Mouse (Mus musculus) spleen, adult 2 months (tissue): ENCODE measurements around the gene Krt23. TPM values are rescaled to one million over a fixed set of nuclear protein-coding genes. Genes with fewer than 3 reads are reported as not detected.

Experiments used
- DNase-seq, 2 experiments: peaks; one replicate each; pipeline versions ENCODE4 v3.0.0 to v3.0.0-alpha.2; 2012 to 2021; ENCODE audit warnings: low spot score in 2 of 2, low read depth in 1 of 2
- H3K27ac ChIP-seq: fragments of 200-500 bp; 2 replicates; pipeline ENCODE4 v1.5.1; 2012; ENCODE audit warnings: low read length, inconsistent platforms; ENCODE audit not compliant: insufficient read depth
- H3K27me3 ChIP-seq: fragments of 200-500 bp; 2 replicates; pipeline ENCODE4 v1.6.1; 2012; ENCODE audit warnings: mild to moderate bottlenecking, moderate library complexity, low read length, inconsistent platforms; ENCODE audit not compliant: control insufficient read depth, insufficient read depth
- H3K36me3 ChIP-seq: fragments of 200-500 bp; 2 replicates; pipeline ENCODE4 v1.6.1; 2012; ENCODE audit warnings: mild to moderate bottlenecking, low read length, inconsistent platforms; ENCODE audit not compliant: control insufficient read depth, insufficient read depth
- H3K4me1 ChIP-seq: fragments of 200-500 bp; 2 replicates; pipeline ENCODE4 v1.6.1; 2011; ENCODE audit warnings: inconsistent platforms; ENCODE audit not compliant: control insufficient read depth, insufficient read depth, insufficient read length
- H3K4me3 ChIP-seq: fragments of 200-500 bp; 2 replicates; pipeline ENCODE4 v1.5.1; 2011; ENCODE audit warnings: mild to moderate bottlenecking, inconsistent platforms; ENCODE audit not compliant: insufficient read depth, insufficient read length; ENCODE audit errors: extremely low read depth
- CTCF ChIP-seq: fragments of 200-500 bp; IDR thresholded peaks from 2 replicates; pipeline ENCODE4 v1.5.1; 2011; ENCODE audit warnings: mild to moderate bottlenecking, inconsistent platforms; ENCODE audit not compliant: insufficient read depth, insufficient read length, insufficient replicate concordance; ENCODE audit errors: extremely low read depth
- POLR2A ChIP-seq: fragments of 200-500 bp; IDR thresholded peaks from 2 replicates; pipeline ENCODE4 v1.6.1; 2011; ENCODE audit warnings: low read depth, low read length, inconsistent platforms
- WGBS: fragments of 180-500 bp; shearing (Covaris S2); methylation state at CpG from one replicate; pipeline ENCODE4 v1.1.7; 2018; 5-methylcytosine and 5-hydroxymethylcytosine counted together
- polyA plus RNA-seq: library from polyadenylated mRNA; depleted of rRNA; stranded (reverse); fragments of >200 nt; gene quantifications from 2 replicates; pipeline ENCODE4 v1.2.3, GENCODE M21; 2012

Gene Krt23
- polyA plus RNA-seq, 1 experiment, result 0.06 TPM

DNA sequence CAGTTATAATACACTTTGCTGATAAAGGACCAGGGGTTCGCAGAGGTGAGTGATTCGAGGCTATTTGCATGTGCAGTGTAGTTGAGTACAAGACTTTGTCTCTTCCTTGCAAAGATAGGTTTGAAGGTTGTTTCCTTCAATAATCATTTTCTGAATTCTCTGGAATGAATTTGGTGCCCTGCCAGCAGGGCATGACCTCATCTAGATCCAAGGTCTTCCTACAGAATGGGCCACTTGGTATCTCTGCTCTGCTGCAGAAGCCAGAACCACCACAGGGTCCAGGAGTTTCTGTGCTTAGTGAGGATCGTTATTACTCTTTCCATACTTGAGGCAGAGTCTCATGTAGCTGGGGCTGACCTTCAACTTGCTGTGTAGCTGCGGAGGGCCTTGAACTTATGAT lies 1.8 kb upstream of the Krt23 start:
- WGBS, result 86% methylated on average over 4 of the region's 4 CpGs
- TF ChIP-seq CTCF (no peak), POLR2A (no peak)
- Histone ChIP-seq H3K27ac (no peak overlapping the region), H3K36me3 (no peaks in the 10 kb centered on the region), H3K27me3 (no peaks in the 10 kb centered on the region), H3K4me3 (no peak overlapping the region), H3K4me1 (no peaks in the 10 kb centered on the region)
- no peak for DNase-seq

DNA sequence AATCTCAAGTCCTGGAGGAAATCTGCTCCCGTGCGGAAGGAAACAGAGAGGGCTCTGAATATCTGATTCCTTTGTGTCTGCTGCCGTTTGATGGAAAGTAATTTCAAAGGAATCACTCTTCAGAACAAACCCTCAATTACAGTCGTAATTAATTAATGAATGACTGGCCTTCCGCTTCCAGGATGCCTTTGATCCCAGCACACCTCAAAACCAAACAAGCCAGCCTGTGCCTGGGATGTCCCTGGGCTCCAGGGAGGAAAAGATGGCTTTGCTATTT lies 575 bp upstream of the Krt23 start:
- no peak for DNase-seq
- WGBS, result 55% methylated on average over 5 of the region's 5 CpGs
- H3K4me1 ChIP-seq, result no peaks in the 10 kb centered on the region
- TF ChIP-seq POLR2A, result no peak
- no peak for TF ChIP-seq CTCF
- no peaks in the 10 kb centered on the region for H3K36me3 ChIP-seq
- H3K27ac ChIP-seq, result no peak overlapping the region
- H3K4me3 ChIP-seq, result no peak overlapping the region
- H3K27me3 ChIP-seq, result no peaks in the 10 kb centered on the region

DNA sequence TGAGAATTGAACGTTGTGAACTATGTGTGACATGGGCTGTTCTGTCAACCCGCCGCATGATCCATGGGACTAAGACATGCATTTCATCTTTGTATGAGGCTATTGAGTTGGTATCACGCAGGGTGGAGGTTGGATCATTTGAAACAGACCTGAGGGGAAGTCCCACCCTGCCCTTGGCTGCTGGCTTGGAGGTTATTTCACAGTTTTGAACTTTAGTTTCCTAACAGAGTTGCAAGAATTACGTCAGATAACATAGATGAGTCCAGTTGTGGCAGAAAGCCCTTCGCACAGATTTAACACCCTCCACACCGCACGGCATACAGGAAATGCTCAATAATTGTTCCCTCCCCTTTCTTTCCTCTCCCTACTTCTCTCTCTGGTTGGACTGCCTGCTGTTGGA lies 1.9 kb downstream of the Krt23 start:
- Histone ChIP-seq H3K4me3 (no peak overlapping the region), H3K36me3 (no peaks in the 10 kb centered on the region), H3K27me3 (no peaks in the 10 kb centered on the region), H3K27ac (no peak overlapping the region), H3K4me1 (no peaks in the 10 kb centered on the region)
- no peak for TF ChIP-seq POLR2A
- no peak for TF ChIP-seq CTCF
- 74% methylated on average over 8 of the region's 8 CpGs for WGBS
- DNase-seq, result no peak

DNA sequence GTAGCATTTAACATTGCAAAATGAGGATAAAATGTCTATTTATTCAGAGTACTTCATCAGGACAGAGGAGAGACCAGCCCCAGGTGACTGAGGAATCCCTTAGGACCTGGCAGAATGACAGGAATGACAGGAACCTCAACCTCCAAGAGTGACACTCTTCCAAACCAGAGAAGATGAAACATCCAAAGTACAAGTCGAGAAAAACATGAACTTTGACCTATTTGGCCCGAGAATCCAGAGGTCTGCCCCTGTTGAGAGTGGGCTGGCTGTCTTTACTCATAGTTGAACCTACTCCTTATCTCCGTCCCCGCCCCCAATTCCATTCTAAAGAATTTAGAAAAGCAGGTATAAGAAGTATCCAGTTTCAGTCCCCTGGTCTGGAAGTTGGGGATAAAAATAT lies 2.3 kb downstream of the Krt23 start:
- no peak for DNase-seq
- 71% methylated on average over 4 of the region's 4 CpGs for WGBS

DNA sequence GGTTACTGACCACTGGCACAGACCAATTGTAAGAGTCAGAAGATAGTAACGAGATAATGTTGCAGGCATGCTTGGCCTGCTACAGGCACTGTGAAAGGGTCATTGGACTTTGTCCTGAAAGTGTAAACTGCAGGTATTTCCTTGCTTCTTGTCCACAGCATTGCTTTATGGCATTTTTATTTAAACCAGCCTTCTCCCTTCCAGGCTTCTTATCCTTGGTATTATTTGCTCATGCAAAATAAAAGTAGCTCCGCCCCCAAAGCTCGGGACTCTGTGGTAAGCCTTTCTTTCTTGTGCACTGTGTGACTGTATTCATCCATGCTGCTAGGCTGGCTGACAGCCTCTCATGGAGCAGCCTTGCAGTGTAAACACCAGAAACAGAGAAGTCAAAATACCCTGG lies 3.7 kb downstream of the Krt23 start:
- Histone ChIP-seq H3K4me1 (no peaks in the 10 kb centered on the region), H3K4me3 (no peak overlapping the region), H3K27ac (no peak overlapping the region), H3K27me3 (no peaks in the 10 kb centered on the region), H3K36me3 (no peaks in the 10 kb centered on the region)
- 75% methylated on average over 3 of the region's 3 CpGs for WGBS
- TF ChIP-seq CTCF, result no peak
- TF ChIP-seq POLR2A, result no peak
- no peak for DNase-seq

More for the DNA sequence above, 2.3 kb downstream of the Krt23 start:
- TF ChIP-seq CTCF, result no peak
- TF ChIP-seq POLR2A, result no peak
- H3K4me1 ChIP-seq, result no peaks in the 10 kb centered on the region
- H3K4me3 ChIP-seq, result no peak overlapping the region
- H3K36me3 ChIP-seq, result no peaks in the 10 kb centered on the region
- H3K27ac ChIP-seq, result no peak overlapping the region
- H3K27me3 ChIP-seq, result no peaks in the 10 kb centered on the region

DNA sequence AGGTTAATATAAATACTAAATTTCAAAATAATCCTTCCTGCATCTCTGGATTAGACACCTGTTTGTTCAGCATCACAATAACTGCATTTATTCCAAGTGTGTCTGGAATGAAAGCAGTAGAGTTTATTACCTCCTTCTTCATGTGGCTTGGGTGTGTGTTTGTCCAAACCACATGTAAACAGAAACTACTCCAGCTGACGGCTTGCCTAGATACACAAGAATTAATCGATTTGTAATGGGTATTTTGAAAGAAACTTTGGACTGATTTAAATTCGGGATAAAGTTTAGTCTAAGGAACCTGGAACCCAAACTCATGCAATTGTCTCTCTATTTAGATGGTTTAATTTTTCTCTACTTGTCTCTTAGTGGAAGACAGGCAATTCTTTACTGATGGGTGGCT lies 18.0 kb downstream of the Krt23 start:
- Histone ChIP-seq H3K4me3 (no peak overlapping the region), H3K4me1 (no peaks in the 10 kb centered on the region), H3K36me3 (no peaks in the 10 kb centered on the region), H3K27me3 (no peaks in the 10 kb centered on the region), H3K27ac (no peak overlapping the region)
- no peak for DNase-seq
- 88% methylated on average over 3 of the region's 3 CpGs for WGBS
- TF ChIP-seq CTCF (no peak), POLR2A (no peak)

DNA sequence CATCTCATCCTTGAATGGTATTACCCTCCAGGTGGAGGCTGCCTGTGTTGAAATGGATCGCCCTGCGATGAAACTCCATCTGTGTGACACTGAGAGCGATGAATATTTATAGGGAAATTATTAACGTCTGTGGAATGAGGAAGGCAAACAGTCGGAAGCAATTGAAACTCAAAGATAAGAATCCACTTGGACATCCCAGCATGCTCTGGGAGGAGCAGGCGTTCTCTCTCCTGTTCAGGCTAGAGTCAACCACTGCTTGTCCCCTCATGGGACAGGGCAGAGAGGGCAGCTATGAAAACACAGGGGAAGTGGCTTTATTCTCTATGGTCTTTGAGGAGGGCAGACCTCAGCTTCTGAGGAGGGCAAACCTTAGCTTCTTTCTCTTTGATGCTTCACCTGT lies 19.5 kb downstream of the Krt23 start:
- WGBS, result 78% methylated on average over 6 of the region's 6 CpGs
- Histone ChIP-seq H3K27ac (no peak overlapping the region), H3K36me3 (no peaks in the 10 kb centered on the region), H3K4me3 (no peak overlapping the region), H3K27me3 (no peaks in the 10 kb centered on the region), H3K4me1 (no peaks in the 10 kb centered on the region)
- TF ChIP-seq CTCF, result no peak
- no peak for TF ChIP-seq POLR2A
- DNase-seq, result no peak
